Mouse (Mus musculus) cerebellum, adult 11-12 months (tissue): ENCODE results near the gene H2-DMa.
"Not testable (repeated sequence)": the region's sequence is repeated elsewhere in the genome, so short reads cannot be mapped to it uniquely, and the experiment has no call there.

Experiments used
- DNase-seq: peaks from one replicate; pipeline ENCODE4 v3.0.0; 2022

Gene H2-DMa

GRCm38 (mm10) chr17:34126826-34127420 lies 7.6 kb downstream of the H2-DMa start:
- DNase-seq, result peak; percentile 21

DNA sequence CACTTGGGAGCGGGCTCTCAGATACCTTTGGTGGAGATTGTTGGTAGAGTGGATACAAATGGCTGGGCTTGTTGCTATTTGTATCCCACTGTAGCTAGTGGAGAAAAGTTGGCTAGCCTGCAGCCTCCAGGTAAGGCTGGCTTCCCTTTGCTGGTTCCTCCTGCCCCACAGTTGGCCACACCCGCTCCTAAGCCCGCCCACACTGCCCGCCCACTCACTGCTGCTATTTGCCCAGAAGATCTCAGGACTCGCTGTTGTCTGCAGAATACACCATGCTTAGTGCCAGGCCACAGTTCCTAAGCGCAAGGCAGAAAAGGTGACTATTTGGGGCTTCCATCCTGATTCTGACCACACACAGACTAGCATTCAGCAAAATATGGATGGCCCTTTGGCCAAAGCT lies 8.1 kb downstream of the H2-DMa start:
- peak; percentile 77 for DNase-seq

GRCm38 (mm10) chr17:34128264-34128937 lies 9.1 kb downstream of the H2-DMa start:
- DNase-seq, result no peak

- no peak for DNase-seq
These were observed 9.8 kb downstream of the H2-DMa start for GRCm38 (mm10) chr17:34128944-34129791.

DNA sequence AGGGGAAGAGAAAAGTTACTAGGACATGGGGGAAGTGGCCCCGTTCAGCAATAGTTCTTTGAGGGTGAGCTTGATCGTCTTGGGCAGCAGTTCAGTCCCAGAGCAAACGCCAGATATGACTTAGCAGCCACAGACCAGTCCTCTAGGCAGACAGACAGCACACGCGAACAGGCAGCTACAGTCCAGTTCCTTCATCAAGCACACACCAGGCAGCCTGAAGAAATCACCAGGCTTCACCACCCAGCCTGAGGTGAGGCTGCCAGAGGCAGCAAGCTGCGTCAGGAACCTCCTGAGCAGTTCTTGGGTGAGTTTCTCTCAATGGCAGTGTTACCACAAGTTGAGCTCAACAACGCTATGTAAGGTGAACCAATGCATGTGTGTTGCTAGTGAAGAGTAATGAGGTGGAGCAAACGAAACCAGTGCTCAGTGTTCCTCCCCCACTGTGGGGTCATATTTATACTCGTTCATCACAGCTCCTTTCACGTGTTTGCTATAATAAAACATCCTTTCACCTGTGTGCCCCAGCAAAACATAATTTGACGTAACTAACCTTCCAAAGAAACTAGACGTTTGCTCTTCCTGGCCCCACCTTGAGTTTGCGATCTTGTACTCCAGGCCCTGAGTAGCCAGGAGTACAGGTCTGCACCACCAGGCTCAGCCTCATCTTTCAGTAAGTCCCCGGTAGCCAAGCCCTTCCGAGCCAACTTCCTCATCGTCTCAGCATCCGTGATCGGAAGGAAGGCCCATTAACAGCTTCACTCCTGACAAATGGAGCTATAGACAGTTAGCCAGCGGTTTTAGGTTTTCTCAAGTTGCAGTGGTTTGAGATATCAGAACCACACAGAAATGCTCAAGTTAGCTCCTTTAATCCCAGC lies 11.0 kb downstream of the H2-DMa start:
- DNase-seq, result no peak

GRCm38 (mm10) chr17:34131911-34132310 lies 12.6 kb downstream of the H2-DMa start:
- DNase-seq, result no peak

DNA sequence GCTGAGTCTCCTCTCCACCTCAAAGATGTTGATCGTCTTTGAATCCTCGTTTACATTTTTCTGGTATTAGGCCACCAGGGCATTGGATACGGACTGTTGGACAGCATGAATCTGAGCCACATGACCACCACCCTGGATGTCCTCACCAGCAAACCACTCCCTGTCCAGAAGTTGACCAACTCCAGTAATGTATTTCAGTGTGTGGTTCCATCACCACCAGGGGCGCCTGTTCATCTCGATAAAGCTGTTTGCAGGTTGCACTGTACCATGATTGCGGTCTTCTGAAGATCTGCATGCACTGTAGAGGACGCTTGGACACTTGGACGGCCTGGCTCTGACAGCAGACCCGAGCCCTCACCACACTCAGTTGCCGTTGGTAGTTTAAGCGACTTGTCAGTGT lies 13.9 kb downstream of the H2-DMa start:
- peak; percentile 19 for DNase-seq

DNA sequence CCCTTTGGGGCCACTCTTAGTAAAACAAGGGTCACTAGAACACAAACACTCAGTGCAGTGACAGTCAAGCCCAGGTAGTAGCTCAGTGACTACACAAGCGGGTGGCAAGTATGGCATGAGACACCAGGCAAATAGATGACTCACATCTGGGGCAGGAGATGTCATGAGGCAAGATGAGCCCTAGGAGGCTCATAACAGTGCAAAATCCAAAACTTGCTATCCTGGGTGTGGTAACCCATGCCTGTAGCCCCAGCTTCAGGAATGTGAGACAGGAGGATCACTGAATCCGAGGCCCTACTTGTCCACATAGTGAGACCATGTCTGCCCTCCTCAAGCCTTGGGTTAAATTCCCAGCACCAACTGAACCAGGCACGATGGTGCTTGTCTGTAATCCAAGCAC lies 15.1 kb downstream of the H2-DMa start:
- DNase-seq, result no peak

GRCm38 (mm10) chr17:34135297-34136224 lies 16.2 kb downstream of the H2-DMa start:
- peak; percentile 98 for DNase-seq

DNA sequence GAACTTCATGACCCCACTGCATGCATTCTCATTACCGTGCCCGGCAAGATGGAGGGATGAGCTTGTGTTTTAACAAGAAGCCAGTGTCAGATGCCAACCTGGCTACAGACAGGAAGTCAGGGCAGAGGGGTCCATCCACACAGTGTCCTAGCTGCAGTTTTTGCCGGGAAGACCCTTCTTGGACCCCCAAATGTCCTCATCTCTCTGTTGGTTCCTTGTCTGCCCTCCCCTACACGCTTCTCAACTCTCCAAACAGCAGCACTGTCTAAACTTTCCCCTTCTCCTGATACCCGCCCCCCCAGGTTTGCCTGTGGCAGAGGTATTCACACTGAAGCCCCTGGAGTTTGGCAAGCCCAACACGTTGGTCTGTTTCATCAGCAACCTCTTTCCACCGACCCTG lies 18.3 kb downstream of the H2-DMa start:
- DNase-seq, result peak; percentile 13

DNA sequence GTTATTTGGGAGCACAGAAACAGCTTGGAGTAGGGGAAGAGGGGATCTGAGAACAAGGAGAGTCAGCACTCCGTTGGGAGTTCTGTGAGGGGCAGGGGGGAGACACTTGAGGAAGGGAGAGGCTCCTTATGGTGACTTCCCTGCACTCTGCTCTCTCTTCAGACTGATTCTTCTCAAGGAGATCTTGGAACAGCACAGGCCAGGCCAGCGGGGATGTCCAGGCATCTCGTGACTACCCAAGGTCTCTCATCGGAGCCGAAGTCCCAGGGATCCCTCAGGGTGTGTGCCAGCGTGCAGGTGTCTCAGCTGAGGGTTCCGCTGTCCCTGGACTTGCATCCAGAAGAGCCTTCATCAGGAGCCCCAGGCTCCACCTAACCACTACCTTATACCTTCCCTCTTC lies 19.3 kb downstream of the H2-DMa start:
- DNase-seq, result no peak

DNA sequence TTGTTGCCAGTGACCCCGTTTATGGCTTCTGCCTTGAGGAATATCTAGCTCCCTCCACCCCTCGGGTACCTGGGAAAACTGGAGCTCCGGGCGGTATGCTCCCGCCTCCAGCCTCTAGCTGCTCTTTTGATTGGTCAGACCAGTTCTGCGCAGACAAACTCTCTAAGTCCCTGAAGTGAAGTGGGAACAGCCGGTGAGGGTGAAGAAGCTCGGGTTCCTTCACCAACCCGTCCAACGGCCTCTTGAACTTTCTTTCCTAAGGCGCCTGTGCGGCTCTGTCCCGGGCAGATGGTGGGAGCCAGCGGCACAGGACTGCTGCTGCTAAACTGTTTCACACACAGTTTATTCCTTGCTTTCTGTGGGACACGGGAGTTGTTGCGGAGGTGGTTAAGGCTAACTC lies 20.1 kb downstream of the H2-DMa start:
- peak; percentile 5 for DNase-seq

DNA sequence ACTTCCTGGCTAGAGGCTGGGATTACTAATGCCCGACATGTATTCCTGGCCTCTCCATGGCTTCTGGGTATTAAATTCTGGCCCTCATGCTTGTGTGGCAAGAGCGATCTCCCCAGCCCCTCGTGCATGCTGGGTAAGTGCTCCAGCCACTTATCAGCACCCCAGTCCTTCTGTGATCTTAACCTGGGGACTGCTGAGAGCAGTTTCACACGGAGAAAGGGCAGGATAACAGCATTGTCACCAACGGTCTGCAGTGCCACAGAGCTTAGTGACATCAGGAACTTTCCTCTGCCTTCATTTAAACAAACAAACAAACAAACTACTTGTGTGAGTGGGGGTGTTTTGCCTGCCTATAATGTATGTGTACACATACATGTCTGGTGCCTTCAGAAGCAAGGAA lies 20.9 kb downstream of the H2-DMa start:
- DNase-seq, result no peak

GRCm38 (mm10) chr17:34141448-34141847 lies 22.1 kb downstream of the H2-DMa start:
- no peak for DNase-seq

DNA sequence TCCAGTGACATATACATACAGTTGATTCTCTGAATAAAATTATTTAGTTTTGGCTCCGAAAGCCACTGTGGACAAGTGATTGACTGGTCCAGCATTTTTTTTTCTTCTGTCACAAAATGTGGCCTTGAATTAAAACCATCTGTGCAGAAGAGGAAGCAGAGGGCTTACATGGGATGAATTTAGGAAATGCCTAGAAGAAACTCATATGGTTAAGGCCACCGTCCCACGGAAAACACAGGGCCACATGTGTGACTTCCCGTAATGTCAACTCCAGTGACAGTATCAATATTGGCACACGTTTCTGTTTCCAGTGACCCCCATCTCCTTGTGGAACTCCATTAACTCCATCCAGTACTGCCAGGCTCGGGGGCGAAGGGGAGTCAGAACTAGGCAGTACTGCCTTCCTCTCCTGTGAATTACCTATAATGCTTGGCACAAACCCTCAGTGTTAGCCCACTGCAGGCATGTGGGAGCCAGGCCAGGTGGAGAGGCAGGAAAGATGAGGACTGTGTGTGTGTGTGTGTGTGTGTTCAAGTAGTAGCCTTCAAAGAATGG lies 23.2 kb downstream of the H2-DMa start:
- DNase-seq, result no peak

DNA sequence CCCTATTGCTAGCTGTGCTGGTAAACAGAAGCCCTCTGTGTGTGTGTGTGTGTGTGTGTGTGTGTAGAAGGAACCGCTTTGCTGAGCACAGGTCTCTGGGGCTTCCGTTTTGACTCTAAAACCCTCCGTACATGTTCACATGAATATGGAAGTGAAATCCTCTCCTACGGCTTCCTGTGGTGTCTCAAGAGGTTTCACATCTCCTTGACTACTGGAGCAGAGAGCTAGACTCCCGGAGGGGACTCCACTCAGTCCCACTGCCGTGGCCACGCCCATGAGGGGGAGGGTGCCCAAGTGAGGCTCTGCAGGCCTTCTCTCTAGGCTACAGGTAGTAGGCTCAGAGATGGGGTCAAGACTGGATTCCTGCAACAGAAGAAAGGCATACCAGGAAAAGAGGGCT lies 23.7 kb downstream of the H2-DMa start, which contains the start of gene H2-DMb2:
TSS of gene H2-DMb2 (plus strand) at position 275 of the 400 bp plus-strand sequence.
- peak; percentile 11 for DNase-seq

DNA sequence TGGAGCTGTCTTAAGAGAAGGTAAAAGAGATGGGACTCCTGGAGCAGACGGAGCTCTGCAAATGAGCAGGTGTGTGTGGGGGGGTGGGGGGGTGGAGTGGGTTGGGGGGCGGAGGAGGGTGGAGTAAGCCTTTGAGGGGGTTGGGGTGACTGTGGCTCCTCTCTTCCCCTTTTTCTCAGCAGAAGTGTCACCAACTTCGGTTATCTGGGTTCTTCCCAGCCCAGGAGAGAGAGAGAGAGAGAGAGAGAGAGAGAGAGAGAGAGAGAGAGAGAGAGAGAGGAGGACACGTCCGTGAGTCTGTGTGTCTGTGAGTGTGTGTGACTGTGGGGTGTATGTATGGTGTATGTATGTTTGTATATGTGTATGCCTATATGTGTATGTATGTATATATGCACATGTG lies 24.1 kb downstream of the H2-DMa start:
- no peak for DNase-seq

DNA sequence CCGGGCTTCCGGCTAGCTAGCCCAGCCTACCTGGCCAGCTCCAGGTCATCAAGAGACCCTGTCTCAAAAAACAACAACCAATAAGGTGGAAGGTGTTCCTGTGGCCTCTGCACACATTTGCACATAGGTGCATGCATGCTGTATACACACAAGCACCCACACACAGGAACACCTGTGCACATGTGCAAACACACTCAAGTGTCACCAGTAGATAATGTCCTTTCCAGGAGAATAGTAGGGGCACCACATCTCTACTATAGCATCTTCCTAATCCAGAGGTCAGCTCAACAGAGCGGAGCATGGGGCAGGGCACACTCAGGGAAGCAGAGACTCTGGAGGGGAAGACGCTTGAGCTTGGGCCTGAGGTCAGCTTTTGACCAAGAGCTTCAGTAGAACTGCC lies 24.9 kb downstream of the H2-DMa start:
- not testable (repeated sequence) for DNase-seq

DNA sequence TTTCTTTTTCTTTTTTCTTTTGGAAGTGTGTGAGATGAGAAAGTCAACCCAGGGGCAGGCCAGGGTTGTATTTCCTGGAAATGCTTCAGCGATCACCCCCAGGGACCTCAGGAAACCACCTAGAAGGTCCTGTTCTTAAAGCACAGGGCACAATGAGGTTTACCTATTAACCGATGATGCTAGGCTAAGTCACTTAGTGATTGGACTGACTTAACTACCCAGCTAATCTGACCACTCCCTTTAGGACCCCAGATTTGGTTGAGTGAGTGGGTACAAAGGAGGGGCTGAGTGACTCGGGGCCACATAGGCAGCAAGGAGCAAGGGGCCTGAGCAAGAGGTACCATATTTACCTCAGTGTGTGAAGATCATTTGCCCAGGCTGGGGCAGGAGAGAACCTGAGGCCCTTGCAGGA lies 25.6 kb downstream of the H2-DMa start:
- no peak for DNase-seq

DNA sequence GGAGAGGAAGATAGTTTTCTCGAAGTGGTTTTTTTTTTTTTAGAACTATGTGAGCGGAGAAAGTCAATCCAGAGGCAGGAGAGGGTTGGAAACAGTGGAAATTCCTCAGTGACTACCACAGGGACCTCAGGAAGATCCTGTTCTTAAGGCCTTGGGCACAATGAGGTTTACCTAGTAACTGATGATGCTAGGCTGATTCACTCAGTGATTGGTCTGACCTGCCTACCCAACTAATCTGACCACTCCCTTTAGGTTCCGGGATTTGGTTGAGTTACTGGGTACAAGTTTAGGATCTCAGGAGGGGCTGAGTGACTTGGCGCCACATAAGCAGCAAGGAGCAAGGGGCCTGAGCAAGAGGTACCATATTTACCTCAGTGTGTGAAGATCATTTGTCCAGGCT lies 33.6 kb downstream of the H2-DMa start, which contains the start of gene H2-DMb1:
TSS of gene H2-DMb1 (plus strand) at position 150 of the 400 bp plus-strand sequence.
- DNase-seq, result no peak

DNA sequence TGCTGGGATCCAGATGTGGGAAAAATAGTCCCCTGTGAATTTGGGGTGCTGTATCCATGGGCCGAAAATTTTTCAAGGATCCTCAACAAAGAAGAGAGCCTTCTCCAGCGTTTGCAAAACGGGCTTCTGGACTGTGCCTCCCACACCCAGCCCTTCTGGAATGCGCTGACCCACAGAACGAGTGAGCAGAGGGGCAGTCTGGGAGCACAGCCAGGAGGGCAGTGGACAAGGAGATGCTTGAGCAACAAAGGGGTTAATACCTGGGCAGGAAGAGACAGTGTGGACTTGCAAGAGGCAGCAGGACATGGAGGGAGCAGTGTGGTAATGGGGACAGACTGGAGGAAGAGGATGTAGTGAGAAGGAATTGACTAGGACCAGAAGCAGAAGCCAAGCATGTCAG lies 36.2 kb downstream of the H2-DMa start:
- DNase-seq, result no peak
